Mouse (Mus musculus) cortical plate, adult 2 months (tissue): ENCODE data around the gene Smyd2.

Source experiments
- CTCF ChIP-seq: fragments of 200-500 bp; IDR thresholded peaks from 2 replicates; pipeline ENCODE4 v1.5.1; 2011; ENCODE audit warnings: mild to moderate bottlenecking, control low read depth, low read length; ENCODE audit not compliant: insufficient read depth; ENCODE audit errors: extremely low read depth
- POLR2A ChIP-seq: fragments of 200-500 bp; IDR thresholded peaks from 2 replicates; pipeline ENCODE4 v1.6.1; 2011; ENCODE audit warnings: mild to moderate bottlenecking, low read length, control low read depth; ENCODE audit not compliant: insufficient read depth; ENCODE audit errors: extremely low read depth

- no peak for TF ChIP-seq POLR2A
- no peak for TF ChIP-seq CTCF
Measured at GRCm38 (mm10) chr1:189960481-189960880, 38.3 kb upstream of the Smyd2 start.
